Mouse (Mus musculus) ES-E14 (cell line): Measurements from ENCODE around the gene Bik. TPM values are rescaled to one million over a fixed set of nuclear protein-coding genes. Genes with fewer than 3 reads are reported as not detected.

ENCODE experiments used
- DNase-seq: peaks from one replicate; pipeline ENCODE4 v3.0.0-alpha.2; 2013; ENCODE audit warnings: low read depth, low spot score
- H3K27ac ChIP-seq: 2 replicates; pipeline ENCODE4 v1.5.1; 2012; ENCODE audit warnings: low read depth, mild to moderate bottlenecking, low read length, moderate library complexity, mixed read lengths; ENCODE audit not compliant: poor library complexity, insufficient read depth, severe bottlenecking
- H3K36me3 ChIP-seq: 2 replicates; pipeline ENCODE4 v1.6.1; 2012; ENCODE audit warnings: mild to moderate bottlenecking, low read length, moderate library complexity, mixed read lengths; ENCODE audit not compliant: control insufficient read depth, poor library complexity, insufficient read depth, severe bottlenecking
- H3K4me1 ChIP-seq, 2 experiments: fragments of 150-350 bp in 1 of 2; sonication (generic) in 1 of 2; 2 replicates each; pipeline ENCODE4 v1.6.1; 2012; ENCODE audit warnings: low read length in 2 of 2, mild to moderate bottlenecking in 1 of 2, mixed read lengths in 1 of 2; ENCODE audit not compliant: control insufficient read depth in 2 of 2, insufficient read depth in 2 of 2, poor library complexity in 1 of 2
- H3K4me3 ChIP-seq, 2 experiments: fragments of 150-350 bp in 1 of 2; sonication (generic) in 1 of 2; 2 replicates each; pipeline ENCODE4 v1.5.1; 2012; ENCODE audit warnings: low read length in 2 of 2, low read depth in 1 of 2, mild to moderate bottlenecking in 1 of 2, mixed read lengths in 1 of 2; ENCODE audit not compliant: insufficient read depth in 1 of 2, poor library complexity in 1 of 2, severe bottlenecking in 1 of 2
- H3K9ac ChIP-seq: 2 replicates; pipeline ENCODE4 v1.6.1; 2012; ENCODE audit warnings: low read depth, mild to moderate bottlenecking, low read length, mixed read lengths; ENCODE audit not compliant: poor library complexity, insufficient read depth, severe bottlenecking
- H3K9me3 ChIP-seq: fragments of 150-350 bp; sonication (generic); 2 replicates; pipeline ENCODE4 v1.6.1; 2012; ENCODE audit warnings: low read depth, mild to moderate bottlenecking, low read length; ENCODE audit not compliant: control insufficient read depth, insufficient read depth
- CHD2 ChIP-seq: IDR thresholded peaks from 2 replicates; pipeline ENCODE4 v1.6.1; 2014; ENCODE audit warnings: mild to moderate bottlenecking, low read depth, low read length, inconsistent platforms
- HCFC1 ChIP-seq: IDR thresholded peaks from 2 replicates; pipeline ENCODE4 v1.6.1; 2012; ENCODE audit warnings: low read length, inconsistent platforms, borderline replicate concordance; ENCODE audit not compliant: insufficient read depth
- MAFK ChIP-seq: IDR thresholded peaks from 2 replicates; pipeline ENCODE4 v1.6.1; 2014; ENCODE audit warnings: mild to moderate bottlenecking, low read depth, low read length, inconsistent platforms; ENCODE audit not compliant: insufficient read depth
- ZC3H11A ChIP-seq: IDR thresholded peaks from 2 replicates; pipeline ENCODE4 v1.6.1; 2012; ENCODE audit warnings: low read depth, mild to moderate bottlenecking, inconsistent platforms, low read length, borderline replicate concordance
- ZNF384 ChIP-seq: IDR thresholded peaks from 2 replicates; pipeline ENCODE4 v1.6.1; 2012; ENCODE audit warnings: low read depth, low read length, inconsistent platforms
- in situ Hi-C, 2 experiments: fragments of 600-800 bp; cut with MboI; formaldehyde crosslinking; loops; one replicate each; pipeline ENCODE4 v1.15.1; 2025; ENCODE audit warnings: low sequenced_read_pairs in 2 of 2, inconsistent platforms in 1 of 2; ENCODE audit not compliant: unreplicated experiment in 2 of 2
- total RNA-seq: library from RNA; depleted of rRNA; stranded (reverse); fragments of 300-350 nt; gene quantifications from 2 replicates; pipeline ENCODE4 v1.2.3, GENCODE M21; 2012

Bik gene
- total RNA-seq, 1 experiment, result 2.5 TPM

DNA sequence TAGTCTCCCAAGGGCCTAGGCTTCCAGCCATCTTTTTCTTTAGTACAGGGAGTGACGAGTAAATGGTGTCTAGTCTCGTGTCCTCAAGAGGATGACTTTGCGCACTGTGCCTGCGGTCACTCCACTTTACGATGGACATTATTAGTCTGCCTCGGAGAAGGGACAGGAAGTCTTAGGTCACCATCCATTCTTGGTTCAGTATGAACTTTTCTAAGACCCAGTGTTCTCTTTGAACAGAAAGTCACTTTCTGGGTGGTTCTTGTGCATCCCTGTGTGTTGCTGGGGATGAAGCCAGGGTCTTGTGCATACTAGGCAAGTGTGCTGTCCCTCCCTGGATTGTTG lies 9.2 kb downstream of the Bik start:
- Histone ChIP-seq H3K9ac (no peak overlapping the region), H3K9me3 (no peaks in the 10 kb centered on the region), H3K27ac (no peak overlapping the region), H3K4me1 (peaks cover 7 to 28% of the 10 kb centered on the region in 2 experiments; a peak in 3 of 4 replicates), H3K36me3 (no peaks in the 10 kb centered on the region), H3K4me3 (no peak overlapping the region)
- TF ChIP-seq CHD2 (no peak), HCFC1 (no peak), ZNF384 (no peak), ZC3H11A (no peak), MAFK (no peak)
- in situ Hi-C loops, result no loop called here
- DNase-seq, result no peak

GRCm38 (mm10) chr15:83538855-83539254 lies 12.2 kb downstream of the Bik start:
- peaks cover 7 to 20% of the 10 kb centered on the region in 2 experiments; a peak in 3 of 4 replicates for H3K4me1 ChIP-seq
- in situ Hi-C loops, result no loop called here

DNA sequence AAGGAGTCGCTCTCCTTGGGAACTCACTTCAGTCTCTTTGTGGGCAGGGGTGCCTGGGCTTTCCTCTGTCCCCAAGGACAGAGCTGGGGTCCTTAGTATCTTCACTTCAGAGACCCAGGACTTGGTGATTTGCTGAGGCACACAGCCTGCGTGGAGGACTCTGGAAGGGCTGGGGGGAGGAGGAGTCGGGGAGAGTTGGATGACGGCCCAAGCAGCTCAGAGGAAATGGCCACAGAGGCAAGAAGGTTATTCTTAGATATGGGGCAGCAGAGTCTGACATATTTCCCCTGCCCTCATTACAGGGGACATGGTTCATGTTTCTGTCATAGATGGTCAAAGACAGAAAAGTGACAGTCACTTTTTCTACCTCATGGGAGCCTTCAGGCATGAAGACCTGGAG lies 13.2 kb downstream of the Bik start:
- TF ChIP-seq CHD2 (no peak), ZC3H11A (no peak), ZNF384 (no peak), HCFC1 (no peak), MAFK (no peak)
- H3K9me3 ChIP-seq, result no peaks in the 10 kb centered on the region
- H3K4me1 ChIP-seq, result peaks cover 6 to 13% of the 10 kb centered on the region in 2 experiments; a peak in 3 of 4 replicates
- no peak overlapping the region for H3K4me3 ChIP-seq
- H3K36me3 ChIP-seq, result no peaks in the 10 kb centered on the region
- no peak overlapping the region for H3K9ac ChIP-seq
- DNase-seq, result no peak
- in situ Hi-C loops, result no loop called here
- H3K27ac ChIP-seq, result no peak overlapping the region

More at GRCm38 (mm10) chr15:83538855-83539254, 12.2 kb downstream of the Bik start:
- H3K9me3 ChIP-seq, result no peaks in the 10 kb centered on the region
- H3K27ac ChIP-seq, result no peak overlapping the region
- TF ChIP-seq MAFK (no peak), ZC3H11A (no peak), ZNF384 (no peak), CHD2 (no peak), HCFC1 (no peak)
- H3K4me3 ChIP-seq, result no peak overlapping the region
- DNase-seq, result no peak
- H3K36me3 ChIP-seq, result no peaks in the 10 kb centered on the region
- no peak overlapping the region for H3K9ac ChIP-seq

DNA sequence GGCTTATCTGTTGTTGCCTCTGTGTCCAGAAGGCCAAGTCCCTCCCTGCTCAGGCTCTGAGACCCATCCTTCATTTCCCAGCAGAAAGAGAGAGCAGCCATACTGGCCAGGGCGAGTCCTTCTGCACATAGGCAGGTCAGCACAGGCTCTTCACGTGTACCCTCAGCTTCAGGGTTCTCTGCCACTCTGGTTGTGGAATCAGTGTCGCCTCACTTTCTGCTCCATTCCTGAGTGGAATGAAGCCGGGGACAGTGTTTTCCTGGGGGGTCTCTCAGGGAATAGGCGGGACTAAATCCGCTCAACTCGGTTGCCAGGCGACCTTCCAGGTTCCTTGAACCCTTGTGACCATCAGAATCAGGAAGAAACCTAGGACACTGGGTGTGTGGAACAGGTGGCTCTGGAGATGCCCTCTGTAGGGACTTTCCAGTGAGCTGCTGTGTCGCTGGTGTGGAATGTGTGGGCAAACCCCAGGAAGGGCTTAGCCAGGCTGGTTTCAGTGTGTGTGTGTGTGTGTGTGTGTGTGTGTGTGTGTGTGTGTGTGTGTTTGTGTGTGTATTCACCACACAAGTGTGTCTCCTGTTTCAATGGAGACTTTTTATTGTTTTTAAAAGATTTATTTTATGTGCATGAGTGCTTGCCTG lies 15.1 kb downstream of the Bik start:
- DNase-seq, result no peak

More for the DNA sequence above, 15.1 kb downstream of the Bik start:
- H3K36me3 ChIP-seq, result peaks cover 8% of the 10 kb centered on the region; the same call in 1 of the 2 replicates
- in situ Hi-C loops, result no loop called here
- no peak for TF ChIP-seq ZC3H11A
- TF ChIP-seq HCFC1, result no peak
- TF ChIP-seq MAFK, result no peak
- no peak for TF ChIP-seq ZNF384
- TF ChIP-seq CHD2, result no peak
- H3K4me3 ChIP-seq, result no peak overlapping the region
- peaks cover 0 to 5% of the 10 kb centered on the region in 2 experiments; a peak in 1 of 4 replicates for H3K4me1 ChIP-seq
- no peak overlapping the region for H3K9ac ChIP-seq
- H3K27ac ChIP-seq, result no peak overlapping the region
- no peaks in the 10 kb centered on the region for H3K9me3 ChIP-seq
